Mouse (Mus musculus) hindbrain, embryonic 15.5 days (tissue): ENCODE measurements around the gene Vps36. TPM values are rescaled to one million over a fixed set of nuclear protein-coding genes. Genes with fewer than 3 reads are reported as not detected.
A peak's percentile ranks its signal among the peaks of the same experiment; 100 is the strongest.

Experiments used
- ATAC-seq: fragments of 200-750 bp; cut with Nextera tagmentation; 2 replicates; pipeline ENCODE4 v1.8.0; 2017; ENCODE audit warnings: low read depth, moderate number of reproducible peaks, moderate TSS enrichment; ENCODE audit not compliant: low FRiP score
- H3K27ac ChIP-seq: fragments of 300-500 bp; sonication (generic); replicated peaks from 2 replicates; pipeline ENCODE4 v1.5.1; 2015; ENCODE audit warnings: mild to moderate bottlenecking, inconsistent platforms
- H3K27me3 ChIP-seq: fragments of 300-500 bp; sonication (generic); 2 replicates; pipeline ENCODE4 v1.6.1; 2015; ENCODE audit warnings: control low read depth, inconsistent platforms
- H3K36me3 ChIP-seq: fragments of 300-500 bp; sonication (generic); 2 replicates; pipeline ENCODE4 v1.6.1; 2015; ENCODE audit warnings: control low read depth, inconsistent platforms
- H3K4me1 ChIP-seq: fragments of 300-500 bp; sonication (generic); replicated peaks from 2 replicates; pipeline ENCODE4 v1.6.1; 2015; ENCODE audit warnings: control low read depth, inconsistent platforms
- H3K4me2 ChIP-seq: fragments of 300-500 bp; sonication (generic); 2 replicates; pipeline ENCODE4 v1.6.1; 2015; ENCODE audit warnings: moderate library complexity, mild to moderate bottlenecking, inconsistent platforms
- H3K4me3 ChIP-seq: fragments of 300-500 bp; sonication (generic); 2 replicates; pipeline ENCODE4 v1.5.1; 2015; ENCODE audit warnings: mild to moderate bottlenecking, inconsistent platforms
- H3K9ac ChIP-seq: fragments of 300-500 bp; sonication (generic); 2 replicates; pipeline ENCODE4 v1.6.1; 2015; ENCODE audit warnings: inconsistent platforms
- H3K9me3 ChIP-seq: fragments of 300-500 bp; sonication (generic); 2 replicates; pipeline ENCODE4 v1.6.1; 2016; ENCODE audit warnings: control low read depth, inconsistent platforms
- WGBS: fragments of 180-500 bp; shearing (Covaris S2); methylation state at CpG from one replicate; pipeline ENCODE4 v1.1.7; 2015; 5-methylcytosine and 5-hydroxymethylcytosine counted together
- polyA plus RNA-seq: library from polyadenylated mRNA; unstranded; fragments of >200 nt; fragmentation: Nextera tagmentation; extraction: Ambion mirVana; gene quantifications from 2 replicates; pipeline ENCODE4 v1.2.1, GENCODE M21; 2015

The Vps36 gene
- 41.2 and 42.5 TPM in 2 replicates for polyA plus RNA-seq

DNA sequence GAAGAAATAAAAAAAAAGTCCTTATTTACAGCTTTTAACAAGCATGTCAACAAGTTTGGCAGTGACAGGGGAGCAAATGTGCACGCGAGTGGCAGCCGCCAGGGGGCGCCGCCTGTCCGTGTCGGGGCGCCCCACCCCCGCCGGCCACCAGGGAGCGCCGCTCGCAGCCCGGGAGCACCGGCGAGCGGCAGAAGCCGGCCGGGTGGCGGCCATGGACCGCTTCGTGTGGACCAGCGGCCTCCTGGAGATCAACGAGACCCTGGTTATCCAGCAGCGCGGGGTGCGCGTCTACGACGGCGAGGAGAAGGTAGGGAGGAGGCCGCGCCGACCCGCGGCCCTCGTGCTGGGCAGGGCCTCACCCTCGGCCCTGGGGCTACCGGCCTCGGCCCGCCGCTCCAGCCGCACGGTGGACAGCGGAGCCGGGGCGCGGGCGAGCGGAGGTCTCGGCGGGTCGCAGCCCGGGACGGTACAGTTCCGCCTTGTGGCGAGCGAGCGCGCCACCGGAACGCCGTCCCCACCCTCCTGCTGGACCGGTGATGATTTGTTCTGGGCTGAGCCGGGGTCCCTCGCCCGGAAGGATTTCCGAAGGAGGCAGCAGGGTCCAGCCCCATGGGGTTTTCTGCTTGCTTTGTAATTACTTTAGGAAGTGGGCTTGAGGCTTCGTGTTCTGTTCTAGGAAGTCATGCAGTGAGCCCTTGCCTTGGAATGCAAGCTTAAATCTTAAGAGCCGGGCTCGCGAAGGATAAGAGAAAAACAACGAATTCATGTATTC is at the start of gene Vps36:
Gene Vps36 (plus strand): TSS at position 150 of the 772 bp plus-strand sequence.
- Histone ChIP-seq H3K4me2 (peak within 1 kb of the TSS; percentile 77), H3K4me1 (peaks cover 14% of the 10 kb centered on the region), H3K9me3 (no peaks in the 10 kb centered on the region), H3K9ac (peak within 1 kb of the TSS; percentile 96), H3K27me3 (no peaks in the 10 kb centered on the region), H3K36me3 (no peaks in the 10 kb centered on the region), H3K27ac (peak within 1 kb of the TSS; percentile 97), H3K4me3 (peak within 1 kb of the TSS; percentile 89)
- WGBS, result under 1% methylated on average over 73 of the region's 73 CpGs
- peak; percentile 94 for ATAC-seq

- ATAC-seq, result no peak
- Histone ChIP-seq H3K9me3 (no peaks in the 10 kb centered on the region), H3K27me3 (no peaks in the 10 kb centered on the region), H3K4me1 (no peaks in the 10 kb centered on the region), H3K27ac (no peak overlapping the region), H3K4me2 (no peak overlapping the region), H3K9ac (no peak overlapping the region), H3K36me3 (0 out of 2 replicates have a peak, but pooled peaks cover 3% of the 10 kb centered on the region), H3K4me3 (no peak overlapping the region)
- 83% methylated on average over 1 of the region's 1 CpGs for WGBS
Measured at GRCm38 (mm10) chr8:22143764-22144491, 48.7 kb upstream of the Vps36 start.

DNA sequence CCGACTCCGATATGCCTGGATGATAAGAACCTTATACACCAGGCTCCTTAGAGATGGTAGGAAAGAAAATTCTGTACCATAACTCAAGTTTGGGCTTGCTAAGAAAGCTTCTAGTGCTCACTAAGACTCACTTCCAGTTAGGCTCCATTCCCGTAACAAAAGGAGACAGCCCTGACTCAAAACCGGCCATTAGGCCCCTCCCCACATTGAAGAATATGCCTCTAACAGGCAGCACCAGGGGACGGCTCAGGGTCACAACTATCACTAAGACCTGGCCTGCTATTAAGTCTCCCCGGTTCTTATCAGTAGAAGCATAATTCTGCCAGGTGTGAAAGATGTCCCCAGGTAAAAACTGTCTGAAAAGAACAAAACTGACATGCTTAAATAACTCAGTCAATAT is 46.8 kb upstream of the Vps36 start:
- H3K4me2 ChIP-seq, result no peak overlapping the region
- no peak overlapping the region for H3K4me3 ChIP-seq
- no peaks in the 10 kb centered on the region for H3K27me3 ChIP-seq
- H3K27ac ChIP-seq, result no peak overlapping the region
- H3K36me3 ChIP-seq, result peaks cover 7% of the 10 kb centered on the region; the same call in 1 of the 2 replicates
- WGBS, result 83% methylated on average over 6 of the region's 6 CpGs
- H3K4me1 ChIP-seq, result no peaks in the 10 kb centered on the region
- no peak for ATAC-seq
- H3K9me3 ChIP-seq, result no peaks in the 10 kb centered on the region
- no peak overlapping the region for H3K9ac ChIP-seq

GRCm38 (mm10) chr8:22147706-22148366 is 44.8 kb upstream of the Vps36 start:
- Histone ChIP-seq H3K9me3 (no peaks in the 10 kb centered on the region), H3K27ac (no peak overlapping the region), H3K4me1 (no peaks in the 10 kb centered on the region), H3K36me3 (peaks cover 7% of the 10 kb centered on the region; the same call in 1 of the 2 replicates), H3K9ac (no peak overlapping the region), H3K4me3 (no peak overlapping the region), H3K27me3 (no peaks in the 10 kb centered on the region), H3K4me2 (no peak overlapping the region)
- ATAC-seq, result no peak
- 77% methylated on average over 9 of the region's 9 CpGs for WGBS

GRCm38 (mm10) chr8:22148367-22148740 is 44.3 kb upstream of the Vps36 start:
- no peaks in the 10 kb centered on the region for H3K27me3 ChIP-seq
- peaks cover 7% of the 10 kb centered on the region; the same call in 1 of the 2 replicates for H3K36me3 ChIP-seq
- no peak overlapping the region for H3K4me2 ChIP-seq
- no peak overlapping the region for H3K4me3 ChIP-seq
- no peak for ATAC-seq
- no peaks in the 10 kb centered on the region for H3K4me1 ChIP-seq
- no peak overlapping the region for H3K9ac ChIP-seq
- WGBS, result 92% methylated on average over 7 of the region's 7 CpGs
- H3K27ac ChIP-seq, result no peak overlapping the region
- no peaks in the 10 kb centered on the region for H3K9me3 ChIP-seq

DNA sequence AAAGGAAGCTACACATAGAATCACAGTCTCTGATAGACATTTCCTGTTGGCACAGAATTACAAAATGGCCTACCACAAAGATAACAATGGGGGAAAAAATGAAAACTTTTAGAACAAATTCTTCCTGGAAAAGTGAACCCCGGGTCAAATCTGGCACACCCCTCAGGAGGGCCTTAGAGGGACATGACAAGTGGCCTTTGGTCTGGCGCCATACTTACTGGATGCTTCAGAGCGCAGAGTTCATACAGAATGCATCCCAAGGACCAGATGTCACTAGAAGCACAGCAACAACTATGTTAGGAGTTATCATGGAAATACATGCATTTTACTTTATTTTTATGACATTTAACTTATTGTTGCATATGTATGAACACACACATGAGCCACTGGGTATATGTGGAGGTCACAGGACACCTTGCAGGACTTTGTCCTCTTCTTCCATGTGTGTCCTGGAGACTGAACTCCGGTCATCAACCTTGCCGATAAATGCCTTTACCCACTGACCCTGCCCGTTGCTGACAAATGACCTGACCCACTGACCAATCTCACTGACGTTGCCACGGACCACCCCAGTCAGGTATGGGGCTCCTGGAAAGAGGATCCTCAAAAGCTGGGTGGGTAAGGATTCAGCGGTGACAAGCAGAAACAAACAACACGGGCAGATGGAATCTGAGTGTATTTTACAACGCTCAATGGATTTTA is 42.8 kb upstream of the Vps36 start:
- H3K4me3 ChIP-seq, result no peak overlapping the region
- no peak overlapping the region for H3K9ac ChIP-seq
- 92% methylated on average over 11 of the region's 11 CpGs for WGBS

DNA sequence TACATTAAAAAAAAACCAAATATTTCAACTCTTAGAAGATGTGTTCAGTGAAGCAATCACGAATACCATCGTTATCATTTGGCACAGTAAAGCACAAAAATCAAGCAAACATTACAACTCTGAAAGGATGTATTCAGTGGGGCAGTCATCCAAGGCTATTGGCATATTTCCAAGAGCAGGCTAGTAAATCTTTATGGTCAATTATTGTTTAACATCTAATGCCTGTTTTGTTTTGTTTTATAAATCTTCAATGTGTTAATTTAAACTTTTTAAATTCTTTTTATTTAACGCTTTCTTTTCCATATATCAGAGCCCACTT is 42.3 kb upstream of the Vps36 start:
- no peak overlapping the region for H3K9ac ChIP-seq

More for the DNA sequence above, 42.8 kb upstream of the Vps36 start:
- no peaks in the 10 kb centered on the region for H3K9me3 ChIP-seq
- H3K36me3 ChIP-seq, result peaks cover 7% of the 10 kb centered on the region; the same call in 1 of the 2 replicates
- H3K4me1 ChIP-seq, result no peaks in the 10 kb centered on the region
- H3K27ac ChIP-seq, result no peak overlapping the region
- ATAC-seq, result no peak
- no peak overlapping the region for H3K4me2 ChIP-seq
- no peaks in the 10 kb centered on the region for H3K27me3 ChIP-seq

GRCm38 (mm10) chr8:22162206-22162605 is 30.4 kb upstream of the Vps36 start:
- Histone ChIP-seq H3K4me3 (no peak overlapping the region), H3K4me1 (peaks cover 11% of the 10 kb centered on the region), H3K4me2 (no peak overlapping the region), H3K36me3 (peaks cover 4% of the 10 kb centered on the region; the same call in 1 of the 2 replicates), H3K27ac (no peak overlapping the region), H3K27me3 (no peaks in the 10 kb centered on the region), H3K9me3 (no peaks in the 10 kb centered on the region), H3K9ac (no peak overlapping the region)
- WGBS, result 88% methylated on average over 8 of the region's 8 CpGs
- ATAC-seq, result no peak

More for the DNA sequence above, 42.3 kb upstream of the Vps36 start:
- H3K36me3 ChIP-seq, result peaks cover 9% of the 10 kb centered on the region; the same call in 1 of the 2 replicates
- no peak for ATAC-seq
- H3K27ac ChIP-seq, result no peak overlapping the region
- no peaks in the 10 kb centered on the region for H3K9me3 ChIP-seq
- H3K4me2 ChIP-seq, result no peak overlapping the region
- H3K4me3 ChIP-seq, result no peak overlapping the region
- no peaks in the 10 kb centered on the region for H3K4me1 ChIP-seq
- WGBS, result 74% methylated on average over 3 of the region's 3 CpGs
- no peaks in the 10 kb centered on the region for H3K27me3 ChIP-seq

GRCm38 (mm10) chr8:22164431-22164830 is 28.2 kb upstream of the Vps36 start:
- 91% methylated on average over 10 of the region's 10 CpGs for WGBS

GRCm38 (mm10) chr8:22165251-22166079 is 27.1 kb upstream of the Vps36 start:
- H3K4me3 ChIP-seq, result peak overlapping the region; percentile 51
- WGBS, result 54% methylated on average over 10 of the region's 10 CpGs
- no peaks in the 10 kb centered on the region for H3K9me3 ChIP-seq
- H3K4me1 ChIP-seq, result peaks cover 11% of the 10 kb centered on the region
- peak; percentile 60 for ATAC-seq
- H3K27ac ChIP-seq, result peak overlapping the region; percentile 83
- H3K27me3 ChIP-seq, result no peaks in the 10 kb centered on the region
- H3K4me2 ChIP-seq, result peak overlapping the region; percentile 56
- H3K36me3 ChIP-seq, result no peaks in the 10 kb centered on the region
- H3K9ac ChIP-seq, result peak overlapping the region; percentile 52

More at GRCm38 (mm10) chr8:22164431-22164830, 28.2 kb upstream of the Vps36 start:
- Histone ChIP-seq H3K36me3 (peaks cover 3% of the 10 kb centered on the region; the same call in 1 of the 2 replicates), H3K9ac (no peak overlapping the region), H3K9me3 (no peaks in the 10 kb centered on the region), H3K27ac (no peak overlapping the region), H3K4me2 (no peak overlapping the region), H3K4me3 (no peak overlapping the region), H3K27me3 (no peaks in the 10 kb centered on the region), H3K4me1 (peaks cover 11% of the 10 kb centered on the region)
- ATAC-seq, result no peak
